Mouse (Mus musculus) intestine, embryonic 16.5 days (tissue): ENCODE measurements around the gene Rbfox3. TPM values are rescaled to one million over a fixed set of nuclear protein-coding genes. Genes with fewer than 3 reads are reported as not detected.
A peak's percentile ranks its signal among the peaks of the same experiment; 100 is the strongest.

Source experiments
- ATAC-seq: fragments of 200-750 bp; cut with Nextera tagmentation; 2 replicates; pipeline ENCODE4 v1.8.0; 2017; ENCODE audit warnings: moderate TSS enrichment, moderate library complexity
- H3K27ac ChIP-seq: fragments of 300-500 bp; sonication (generic); 2 replicates; pipeline ENCODE4 v1.5.1; 2014; ENCODE audit warnings: mild to moderate bottlenecking, low read length
- H3K27me3 ChIP-seq: fragments of 300-500 bp; sonication (generic); replicated peaks from 2 replicates; pipeline ENCODE4 v1.6.1; 2014; ENCODE audit warnings: low read length, control low read depth, mixed read lengths; ENCODE audit not compliant: control insufficient read depth, insufficient read depth
- H3K36me3 ChIP-seq: fragments of 300-500 bp; sonication (generic); 2 replicates; pipeline ENCODE4 v1.6.1; 2014; ENCODE audit warnings: low read length, control low read depth; ENCODE audit not compliant: control insufficient read depth, insufficient read depth
- H3K4me1 ChIP-seq: fragments of 300-500 bp; sonication (generic); 2 replicates; pipeline ENCODE4 v1.6.1; 2014; ENCODE audit warnings: low read length, control low read depth, mixed read lengths; ENCODE audit not compliant: control insufficient read depth, insufficient read depth
- H3K4me2 ChIP-seq: fragments of 300-500 bp; sonication (generic); 2 replicates; pipeline ENCODE4 v1.6.1; 2014; ENCODE audit warnings: low read depth, low read length, control low read depth
- H3K4me3 ChIP-seq: fragments of 300-500 bp; sonication (generic); 2 replicates; pipeline ENCODE4 v1.5.1; 2014; ENCODE audit warnings: mild to moderate bottlenecking, low read length
- H3K9ac ChIP-seq: fragments of 300-500 bp; sonication (generic); 2 replicates; pipeline ENCODE4 v1.6.1; 2014; ENCODE audit warnings: low read depth, low read length
- H3K9me3 ChIP-seq: fragments of 300-500 bp; sonication (generic); 2 replicates; pipeline ENCODE4 v1.6.1; 2016; ENCODE audit warnings: low read length, control low read depth; ENCODE audit not compliant: control insufficient read depth
- WGBS: fragments of 180-500 bp; shearing (Covaris S2); extraction: QIAGEN DNeasy Blood & Tissue Kit; methylation state at CpG from one replicate; pipeline ENCODE4 v1.1.7; 2014; 5-methylcytosine and 5-hydroxymethylcytosine counted together
- polyA plus RNA-seq: library from polyadenylated mRNA; unstranded; fragments of >200 nt; fragmentation: Nextera tagmentation; extraction: Ambion mirVana; gene quantifications from 2 replicates; pipeline ENCODE4 v1.2.1, GENCODE M21; 2015

Rbfox3 gene
- polyA plus RNA-seq, 1 experiment from 2014 or later = 0.98 TPM

- no peak overlapping the region for H3K4me2 ChIP-seq
- no peaks in the 10 kb centered on the region; the same call in none of the 2 replicates for H3K4me1 ChIP-seq
- WGBS = 84% methylated on average over 7 of the region's 7 CpGs
- H3K4me3 ChIP-seq = no peak overlapping the region
- H3K36me3 ChIP-seq = no peaks in the 10 kb centered on the region
- no peak for ATAC-seq
- no peak overlapping the region for H3K9ac ChIP-seq
- H3K27ac ChIP-seq = no peak overlapping the region
- no peaks in the 10 kb centered on the region for H3K9me3 ChIP-seq
- no peaks in the 10 kb centered on the region for H3K27me3 ChIP-seq
Observed at GRCm38 (mm10) chr11:118517924-118518323, 393.5 kb downstream of the Rbfox3 start.

- no peak overlapping the region for H3K4me3 ChIP-seq
- 36% methylated on average over 15 of the region's 15 CpGs for WGBS
- H3K9me3 ChIP-seq = no peaks in the 10 kb centered on the region
- ATAC-seq = peak; percentile 47; the same call in 1 of the 2 replicates
- H3K4me1 ChIP-seq = peaks cover 3% of the 10 kb centered on the region
- H3K36me3 ChIP-seq = no peaks in the 10 kb centered on the region
- H3K9ac ChIP-seq = no peak overlapping the region
- H3K27me3 ChIP-seq = no peaks in the 10 kb centered on the region
- H3K27ac ChIP-seq = no peak overlapping the region
- no peak overlapping the region for H3K4me2 ChIP-seq
Observed at GRCm38 (mm10) chr11:118512257-118512910, 399.0 kb downstream of the Rbfox3 start.

GRCm38 (mm10) chr11:118511851-118512250 lies 399.5 kb downstream of the Rbfox3 start:
- Histone ChIP-seq H3K4me2 (no peak overlapping the region), H3K27me3 (no peaks in the 10 kb centered on the region), H3K9me3 (no peaks in the 10 kb centered on the region), H3K36me3 (no peaks in the 10 kb centered on the region), H3K4me3 (no peak overlapping the region), H3K4me1 (peaks cover 3% of the 10 kb centered on the region), H3K27ac (no peak overlapping the region), H3K9ac (no peak overlapping the region)
- 54% methylated on average over 6 of the region's 6 CpGs for WGBS
- ATAC-seq = peak; percentile 27; the same call in 1 of the 2 replicates

- Histone ChIP-seq H3K4me3 (no peak overlapping the region), H3K4me1 (0 out of 2 replicates have a peak, but pooled peaks cover 3% of the 10 kb centered on the region), H3K4me2 (no peak overlapping the region), H3K9me3 (no peaks in the 10 kb centered on the region), H3K36me3 (no peaks in the 10 kb centered on the region), H3K27ac (no peak overlapping the region), H3K27me3 (peaks cover 19% of the 10 kb centered on the region), H3K9ac (no peak overlapping the region)
- no peak for ATAC-seq
- WGBS = 74% methylated on average over 7 of the region's 7 CpGs
Observed at GRCm38 (mm10) chr11:118508341-118508740, 403.1 kb downstream of the Rbfox3 start.

- Histone ChIP-seq H3K4me2 (no peak overlapping the region), H3K27me3 (peaks cover 23% of the 10 kb centered on the region), H3K4me3 (no peak overlapping the region), H3K27ac (no peak overlapping the region), H3K36me3 (no peaks in the 10 kb centered on the region), H3K9ac (no peak overlapping the region), H3K9me3 (no peaks in the 10 kb centered on the region), H3K4me1 (0 out of 2 replicates have a peak, but pooled peaks cover 3% of the 10 kb centered on the region)
- WGBS = 31% methylated on average over 5 of the region's 5 CpGs
- no peak for ATAC-seq
Observed at GRCm38 (mm10) chr11:118507904-118508303, 403.5 kb downstream of the Rbfox3 start.

- Histone ChIP-seq H3K4me2 (no peak overlapping the region), H3K9me3 (no peaks in the 10 kb centered on the region), H3K4me3 (no peak overlapping the region), H3K27me3 (peaks cover 24% of the 10 kb centered on the region), H3K36me3 (no peaks in the 10 kb centered on the region), H3K4me1 (no peaks in the 10 kb centered on the region), H3K27ac (no peak overlapping the region), H3K9ac (no peak overlapping the region)
- ATAC-seq = no peak
- WGBS = 80% methylated on average over 6 of the region's 6 CpGs
Observed at GRCm38 (mm10) chr11:118507095-118507494, 404.3 kb downstream of the Rbfox3 start.

GRCm38 (mm10) chr11:118504180-118504454 lies 407.3 kb downstream of the Rbfox3 start:
- Histone ChIP-seq H3K36me3 (no peaks in the 10 kb centered on the region), H3K4me1 (no peaks in the 10 kb centered on the region), H3K4me2 (no peak overlapping the region), H3K4me3 (no peak overlapping the region), H3K27me3 (peaks cover 24% of the 10 kb centered on the region), H3K27ac (no peak overlapping the region), H3K9ac (no peak overlapping the region), H3K9me3 (no peaks in the 10 kb centered on the region)
- ATAC-seq = no peak
- WGBS = 60% methylated on average over 5 of the region's 5 CpGs

GRCm38 (mm10) chr11:118503418-118504179 lies 407.8 kb downstream of the Rbfox3 start:
- Histone ChIP-seq H3K36me3 (no peaks in the 10 kb centered on the region), H3K4me3 (no peak overlapping the region), H3K27ac (no peak overlapping the region), H3K9me3 (no peaks in the 10 kb centered on the region), H3K4me1 (no peaks in the 10 kb centered on the region), H3K27me3 (peaks cover 24% of the 10 kb centered on the region), H3K9ac (no peak overlapping the region), H3K4me2 (no peak overlapping the region)
- ATAC-seq = no peak
- WGBS = 18% methylated on average over 34 of the region's 34 CpGs

- no peak for ATAC-seq
- H3K4me3 ChIP-seq = no peak overlapping the region
- H3K4me2 ChIP-seq = no peak overlapping the region
- H3K9me3 ChIP-seq = no peaks in the 10 kb centered on the region
- peaks cover 24% of the 10 kb centered on the region for H3K27me3 ChIP-seq
- no peak overlapping the region for H3K9ac ChIP-seq
- H3K4me1 ChIP-seq = no peaks in the 10 kb centered on the region
- 47% methylated on average over 6 of the region's 6 CpGs for WGBS
- no peak overlapping the region for H3K27ac ChIP-seq
- H3K36me3 ChIP-seq = no peaks in the 10 kb centered on the region
Observed at GRCm38 (mm10) chr11:118502990-118503389, 408.4 kb downstream of the Rbfox3 start.
